Mouse (Mus musculus) cerebellum, postnatal 10 days (tissue): ENCODE measurements at regions not wholly inside any gene's neighbourhood (a gene's known extent, or its start where the extent isn't known, plus 50 kb on each side); places are given as distances from the start of the nearest gene placed in this dataset.

Source experiments
- DNase-seq, 2 experiments: peaks; one replicate each; pipeline ENCODE4 v3.0.0; 2021; ENCODE audit warnings: mixed read lengths in 2 of 2

DNA sequence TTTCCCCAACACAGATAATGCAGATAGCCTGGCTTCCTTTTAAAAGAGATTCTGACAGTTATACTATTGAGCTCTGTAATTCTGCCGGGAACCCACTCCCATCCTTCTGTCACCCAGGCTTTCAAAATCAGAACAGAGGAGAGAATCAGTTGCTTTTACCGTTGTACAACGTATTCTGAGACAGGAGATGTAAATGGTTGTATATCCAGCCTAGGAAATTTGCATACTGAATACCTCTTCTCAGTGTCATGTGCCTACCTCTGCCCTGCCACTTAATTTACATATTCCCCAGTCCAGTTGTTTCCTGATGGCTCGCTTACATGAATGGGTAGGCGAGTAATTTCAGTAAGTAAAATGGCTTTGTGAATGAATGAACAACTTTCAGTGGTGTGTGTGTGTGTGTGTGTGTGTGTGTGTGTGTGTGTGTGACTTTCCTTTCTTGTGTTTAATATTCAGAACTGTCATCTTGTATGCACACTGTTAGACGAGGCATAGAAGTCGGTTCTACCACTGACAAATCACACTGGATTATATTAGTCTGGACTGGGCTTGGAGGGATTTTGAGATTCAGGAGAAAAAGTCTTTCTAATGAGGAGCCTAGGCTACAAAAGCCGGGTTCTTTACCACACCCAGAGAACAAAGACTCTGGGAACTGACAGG lies 282.2 kb upstream of the Cdh6 start:
- DNase-seq = no peak

DNA sequence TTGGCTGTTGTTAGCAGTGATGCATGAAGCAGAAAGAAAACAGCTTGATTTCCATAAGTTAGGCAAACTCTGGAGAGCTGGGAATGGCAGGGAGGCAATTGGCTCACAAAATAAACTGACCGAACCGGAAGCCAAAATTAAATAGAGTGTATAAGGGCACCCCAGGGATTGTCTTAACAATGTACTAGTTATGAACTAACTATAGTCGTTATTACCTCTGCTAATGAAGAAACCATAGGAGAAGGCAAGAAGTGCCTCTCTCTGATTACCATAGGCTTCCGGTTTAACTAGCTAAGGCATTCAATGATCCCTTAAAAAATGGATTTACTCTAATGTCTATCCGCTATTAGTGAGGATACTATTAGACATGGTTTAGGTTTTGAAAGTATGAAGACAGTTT lies 276.9 kb upstream of the Cdh6 start:
- no peak for DNase-seq

DNA sequence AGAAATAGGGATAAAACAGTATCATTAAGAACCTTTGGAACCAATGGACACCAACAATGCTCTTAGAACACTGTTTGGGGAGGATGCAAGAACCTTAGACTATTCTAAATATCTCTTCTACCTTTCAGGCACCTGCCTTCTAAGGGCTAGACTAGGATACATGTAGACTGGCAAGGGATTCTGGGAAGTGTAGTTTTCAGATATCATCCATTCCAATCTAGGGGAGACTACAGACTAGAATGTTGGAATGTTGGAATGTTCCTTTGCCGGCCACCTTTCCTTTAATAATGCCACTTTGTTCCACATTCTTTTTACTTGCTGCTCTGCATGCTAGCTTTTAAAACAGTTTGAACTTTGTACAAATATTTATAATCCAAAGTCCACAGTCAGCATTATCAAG lies 261.1 kb upstream of the Cdh6 start:
- DNase-seq = no peak

DNA sequence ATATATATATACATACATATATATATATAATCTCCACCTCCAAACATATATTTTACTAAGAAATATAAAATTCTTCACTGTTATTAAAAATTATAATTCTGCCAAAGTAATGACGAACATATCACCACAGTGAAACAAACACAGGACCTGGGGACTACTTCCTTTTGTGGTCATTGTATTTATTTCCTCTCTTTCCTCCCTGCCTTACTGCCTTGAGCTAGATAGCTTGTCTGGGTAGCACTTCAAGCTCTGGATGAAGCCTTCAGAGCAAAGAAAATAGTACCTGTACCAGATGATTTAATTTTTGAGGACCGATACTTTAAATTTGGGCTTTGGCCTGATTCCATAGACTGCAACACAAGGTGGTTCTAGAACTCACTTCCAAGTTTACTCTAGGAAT lies 259.5 kb upstream of the Cdh6 start:
- no peak for DNase-seq

DNA sequence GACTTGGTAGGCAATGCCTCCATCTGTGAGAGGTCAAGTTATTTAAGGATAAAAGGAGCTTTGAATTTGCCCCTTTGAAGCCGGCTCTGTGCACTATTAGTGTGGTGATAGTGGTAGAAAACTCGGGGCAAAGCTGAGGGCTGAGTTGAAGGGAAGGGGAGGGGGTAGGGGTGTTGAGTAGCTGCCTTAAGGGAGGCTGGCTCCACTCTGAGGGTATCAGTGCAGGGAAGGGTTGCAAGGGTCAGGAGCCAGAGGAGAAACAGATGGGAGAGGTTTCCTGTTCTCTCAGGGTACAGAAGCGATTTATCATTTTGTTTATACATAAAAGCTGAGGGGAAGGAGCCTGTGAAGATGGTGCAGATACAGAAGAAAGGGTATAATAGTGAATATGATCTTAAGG lies 246.1 kb upstream of the Cdh6 start:
- no peak for DNase-seq

DNA sequence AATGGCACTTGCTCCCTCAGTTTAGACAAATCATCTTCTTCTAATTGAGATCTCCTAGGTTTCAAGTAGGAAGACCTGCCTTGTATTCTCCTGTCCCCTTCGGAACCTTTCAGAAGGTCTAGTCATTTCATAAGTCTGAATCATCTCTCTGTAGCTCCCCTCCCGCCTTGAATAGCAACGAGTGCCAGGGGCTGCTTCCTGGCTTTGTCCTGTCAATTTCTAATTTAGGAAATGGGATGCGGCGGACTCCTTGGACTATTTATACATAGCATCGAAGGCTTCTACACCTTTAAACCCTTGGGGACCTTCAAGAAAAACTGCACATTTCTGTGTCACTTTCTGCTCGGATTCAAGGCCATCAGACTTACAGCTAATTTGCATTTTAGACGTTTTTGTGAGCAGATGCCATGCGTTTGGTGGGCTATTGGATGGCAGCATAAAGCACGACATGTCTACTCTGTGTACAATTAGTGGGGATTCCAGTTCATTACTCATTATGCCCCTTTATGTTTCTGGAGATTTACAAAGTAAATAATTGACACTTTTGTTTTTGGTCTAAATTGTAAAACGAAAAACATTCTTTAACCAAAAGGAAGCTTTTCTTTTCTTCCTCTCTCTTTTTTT lies 236.7 kb upstream of the Cdh6 start:
- DNase-seq = peak; percentile 65 to 69

DNA sequence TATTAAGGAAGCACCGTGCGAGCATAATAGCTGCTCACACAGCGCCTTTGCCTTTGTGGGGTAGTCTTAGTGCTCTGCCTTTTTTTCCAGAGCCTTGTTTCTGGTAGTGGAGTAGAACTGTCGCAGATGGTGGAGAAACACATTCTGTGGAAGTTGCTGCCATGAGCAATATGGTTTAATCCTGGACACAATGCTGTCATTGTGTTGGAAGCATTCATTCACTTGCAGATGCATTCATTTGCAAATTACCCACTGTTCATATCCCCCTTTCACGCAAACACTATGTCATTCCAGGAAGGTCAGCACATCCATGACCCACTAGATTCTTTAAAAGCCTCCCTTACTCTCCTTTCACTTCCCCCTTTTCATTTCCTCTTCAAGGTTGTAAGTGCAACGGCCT lies 219.7 kb upstream of the Cdh6 start:
- DNase-seq = no peak

DNA sequence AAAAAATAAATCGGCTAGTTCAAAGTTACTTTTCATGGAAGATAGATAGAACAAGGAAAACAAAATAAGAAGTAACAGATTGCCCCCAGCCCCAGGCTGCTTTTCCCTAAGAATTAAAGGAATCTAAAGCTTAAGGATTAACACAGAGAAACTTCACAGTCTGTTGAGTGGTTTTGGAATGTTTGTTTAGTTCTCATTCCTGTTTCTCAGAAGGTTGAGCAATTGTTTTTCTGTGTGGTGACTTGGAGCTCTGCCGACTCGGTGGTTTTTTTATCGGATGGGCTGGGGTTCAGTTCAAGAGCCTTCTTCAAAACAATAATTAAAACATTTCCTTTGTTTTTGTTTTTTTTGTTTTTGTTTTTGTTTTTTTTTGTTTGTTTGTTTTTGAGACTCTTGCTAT lies 217.9 kb upstream of the Cdh6 start:
- no peak for DNase-seq

DNA sequence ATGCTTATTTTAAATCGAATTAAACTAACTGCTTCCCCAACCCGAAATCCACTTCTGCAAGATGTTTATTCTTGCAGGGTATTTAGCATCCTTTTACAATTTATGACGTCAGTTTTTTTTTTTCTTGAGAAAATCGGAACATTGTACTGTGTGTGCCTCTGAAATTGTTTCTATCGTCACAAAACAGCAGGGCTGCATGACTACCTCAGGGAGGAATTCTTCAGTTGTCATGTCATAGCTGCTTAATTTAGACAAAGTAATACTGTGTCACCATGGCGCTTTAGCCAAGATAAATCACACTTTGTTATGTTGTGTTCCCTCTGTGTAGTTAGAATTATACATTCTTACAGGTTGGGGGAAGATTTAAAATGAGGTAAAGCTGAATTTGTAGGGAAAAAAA lies 211.3 kb upstream of the Cdh6 start:
- DNase-seq = no peak

DNA sequence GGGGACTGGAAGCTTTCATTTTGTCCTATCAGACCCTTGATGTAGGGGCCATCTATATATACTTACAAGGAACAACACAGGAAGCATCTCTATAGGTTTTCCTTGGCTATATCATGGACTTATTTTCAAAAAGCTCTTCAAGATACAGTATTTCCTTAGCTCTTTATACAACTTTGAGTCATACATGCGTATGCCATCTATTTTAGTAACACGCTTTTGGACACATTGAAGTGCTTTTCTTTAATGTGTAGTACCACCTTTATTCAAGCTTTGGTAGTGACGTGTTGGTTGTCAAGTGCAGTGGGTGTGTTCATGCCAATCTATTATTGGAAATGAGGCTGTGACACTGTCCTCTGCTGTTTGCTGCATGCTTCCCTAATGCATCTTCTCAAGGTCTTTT lies 202.1 kb upstream of the Cdh6 start:
- no peak for DNase-seq

DNA sequence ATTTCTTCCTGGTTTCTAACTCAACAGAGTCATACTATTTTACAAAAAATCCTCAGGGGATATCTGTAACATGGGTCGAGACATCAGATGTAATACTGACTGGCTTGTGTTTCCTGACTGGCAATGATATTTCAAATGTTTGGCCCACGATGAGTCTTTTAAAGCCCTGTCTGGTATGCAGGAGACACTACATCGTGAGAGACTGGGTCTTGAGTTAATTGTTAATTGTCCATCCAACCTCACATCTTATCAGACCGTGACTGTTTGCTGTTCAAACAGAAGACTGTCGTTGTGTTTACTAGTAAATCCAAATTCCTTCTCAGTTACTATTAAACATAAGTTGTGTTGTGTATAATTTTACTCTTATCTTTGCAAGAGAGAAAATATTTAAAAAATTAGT lies 195.3 kb upstream of the Cdh6 start:
- DNase-seq = no peak

DNA sequence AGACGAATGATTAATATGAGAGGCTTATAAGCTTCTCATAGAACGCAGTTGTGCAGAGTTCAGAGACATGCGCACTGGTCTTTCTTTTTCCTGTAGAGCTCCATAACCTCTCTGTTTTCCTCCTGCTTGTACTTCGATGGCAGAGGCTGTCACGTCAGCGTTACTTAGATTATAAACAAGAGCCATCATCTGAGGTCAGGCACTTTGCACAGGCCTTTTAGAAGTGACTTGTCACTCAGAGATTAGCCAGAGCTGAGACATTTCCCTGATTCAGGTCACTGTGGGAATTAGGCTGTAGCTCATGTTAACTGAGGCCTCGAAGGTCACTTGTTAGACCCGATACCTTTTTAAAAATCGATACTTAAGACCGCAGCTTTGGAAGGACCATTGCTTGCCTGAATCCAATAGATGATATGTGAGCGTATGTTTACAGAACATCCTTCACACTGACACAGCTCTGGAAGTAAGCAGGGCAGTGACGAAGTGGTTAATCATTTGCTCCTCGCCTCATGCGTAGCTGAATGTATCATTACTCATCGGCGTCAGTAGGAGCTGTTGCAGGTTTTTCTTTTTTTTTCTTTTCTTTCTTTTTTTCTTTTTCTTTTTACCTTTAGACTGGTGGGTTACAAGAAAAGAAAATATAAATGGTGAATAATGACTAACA lies 193.9 kb upstream of the Cdh6 start:
- no peak for DNase-seq

DNA sequence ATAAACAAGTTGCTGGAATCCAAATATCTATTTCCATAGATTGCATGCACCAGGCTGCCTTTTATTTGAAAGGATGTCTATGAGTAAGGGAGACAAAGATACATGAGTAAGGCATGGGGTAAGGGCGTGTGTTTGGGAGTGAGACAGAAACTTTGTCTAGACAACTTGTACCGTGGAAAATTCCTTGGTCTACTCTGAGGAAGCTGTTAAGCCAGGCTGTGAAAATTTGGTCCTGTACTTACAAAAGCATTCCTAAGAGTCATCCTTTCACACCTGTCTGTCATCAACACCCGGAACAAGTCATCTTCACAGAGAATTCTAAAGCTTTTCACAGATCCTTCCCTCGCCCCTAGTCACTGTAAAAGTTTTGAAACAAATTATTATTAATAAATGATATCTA lies 193.1 kb upstream of the Cdh6 start:
- DNase-seq = no peak

DNA sequence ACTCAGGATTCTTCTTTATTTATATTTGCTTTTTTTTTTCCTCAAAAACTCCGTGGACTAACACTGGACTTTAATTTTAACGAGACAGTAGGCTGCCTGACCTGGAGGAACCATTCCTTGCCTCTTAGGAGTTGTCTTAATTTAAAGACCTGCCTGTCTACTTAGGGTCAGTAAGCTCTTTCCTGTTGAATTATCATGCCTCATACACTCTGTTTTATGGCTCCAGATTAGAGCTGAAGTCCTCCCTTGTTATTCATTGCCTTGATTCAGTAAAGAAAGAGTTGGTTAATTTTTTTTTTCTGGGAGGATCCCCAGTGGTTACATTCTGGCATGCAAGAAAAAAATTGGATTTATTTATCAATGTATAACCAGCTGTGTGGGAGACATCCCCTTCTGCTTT lies 187.3 kb upstream of the Cdh6 start:
- no peak for DNase-seq

DNA sequence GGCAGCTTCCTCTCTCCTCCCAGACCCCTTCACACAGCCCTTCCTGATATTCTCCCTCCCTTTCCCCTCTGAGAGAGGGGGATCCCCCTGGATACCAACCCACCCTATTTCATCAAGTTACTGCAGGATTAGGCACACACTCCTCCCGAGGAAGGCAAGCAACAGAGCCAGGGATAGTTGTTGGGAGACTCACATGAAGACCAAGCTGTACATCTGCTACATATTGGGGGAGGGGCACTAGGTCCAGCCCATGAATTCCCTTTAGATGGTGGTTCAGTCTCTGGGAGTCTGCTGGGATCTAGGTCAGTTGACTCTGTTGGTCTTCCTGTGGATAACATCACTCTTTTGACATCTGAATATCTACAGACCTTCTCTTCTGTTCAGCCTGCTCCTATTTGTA lies 185.6 kb upstream of the Cdh6 start:
- DNase-seq = no peak

DNA sequence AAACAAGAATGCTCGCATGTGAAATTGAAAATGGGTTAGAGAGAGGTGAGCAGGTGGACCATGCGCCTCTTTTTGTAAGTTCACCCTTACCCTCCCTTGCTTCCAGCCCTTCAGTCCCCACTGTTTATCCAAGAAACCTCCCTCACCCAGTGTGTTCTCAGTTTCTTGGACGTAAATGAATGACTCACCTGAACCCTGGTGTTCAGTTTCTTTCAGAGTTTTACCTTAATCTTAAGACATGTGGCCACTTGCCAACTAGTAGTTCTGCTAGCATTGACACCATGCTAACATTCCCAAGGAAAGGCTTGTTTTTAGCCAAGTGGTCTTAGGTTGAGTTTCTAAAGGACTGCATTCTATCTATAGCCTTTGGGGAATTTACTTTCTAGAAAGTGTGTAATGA lies 176.8 kb upstream of the Cdh6 start:
- DNase-seq = no peak

DNA sequence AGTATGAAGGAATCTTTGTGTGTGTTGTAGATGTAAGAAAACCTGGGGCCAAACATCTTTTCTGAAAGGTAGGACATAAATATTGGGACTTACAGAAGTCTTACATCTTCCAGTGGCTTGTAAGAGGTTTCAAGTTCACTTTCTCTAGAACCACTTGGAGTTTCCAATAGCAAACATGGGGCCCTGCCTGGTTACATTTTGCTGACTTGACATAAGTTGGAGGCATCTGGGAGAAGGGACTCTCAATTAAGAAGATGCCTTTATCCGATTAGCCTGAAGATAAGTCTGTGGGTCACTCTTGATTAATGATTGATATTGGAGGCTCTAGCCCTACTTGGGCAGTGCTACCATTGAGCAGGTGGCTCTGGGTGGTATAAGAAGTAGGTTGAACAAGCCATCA lies 162.9 kb upstream of the Cdh6 start:
- DNase-seq = no peak

DNA sequence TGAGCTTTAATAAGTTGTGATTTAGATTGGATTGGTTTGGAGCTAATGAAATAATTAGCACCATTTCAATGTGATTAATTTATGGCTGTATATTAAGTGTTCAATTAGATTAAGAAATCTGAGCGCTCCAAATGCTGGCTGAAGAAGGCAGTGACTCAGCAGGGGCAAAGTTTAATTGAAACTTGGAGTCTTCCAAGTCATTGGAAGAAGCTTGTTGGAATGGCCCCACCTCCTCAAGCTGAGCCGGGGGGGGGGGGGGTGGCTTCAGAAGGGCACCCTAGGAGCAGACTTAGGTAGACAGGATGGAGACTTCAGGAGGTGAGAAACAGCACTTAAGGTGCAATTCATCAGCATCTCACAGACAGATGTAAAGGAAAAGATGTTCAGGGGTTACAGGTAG lies 151.0 kb upstream of the Cdh6 start:
- DNase-seq = no peak

DNA sequence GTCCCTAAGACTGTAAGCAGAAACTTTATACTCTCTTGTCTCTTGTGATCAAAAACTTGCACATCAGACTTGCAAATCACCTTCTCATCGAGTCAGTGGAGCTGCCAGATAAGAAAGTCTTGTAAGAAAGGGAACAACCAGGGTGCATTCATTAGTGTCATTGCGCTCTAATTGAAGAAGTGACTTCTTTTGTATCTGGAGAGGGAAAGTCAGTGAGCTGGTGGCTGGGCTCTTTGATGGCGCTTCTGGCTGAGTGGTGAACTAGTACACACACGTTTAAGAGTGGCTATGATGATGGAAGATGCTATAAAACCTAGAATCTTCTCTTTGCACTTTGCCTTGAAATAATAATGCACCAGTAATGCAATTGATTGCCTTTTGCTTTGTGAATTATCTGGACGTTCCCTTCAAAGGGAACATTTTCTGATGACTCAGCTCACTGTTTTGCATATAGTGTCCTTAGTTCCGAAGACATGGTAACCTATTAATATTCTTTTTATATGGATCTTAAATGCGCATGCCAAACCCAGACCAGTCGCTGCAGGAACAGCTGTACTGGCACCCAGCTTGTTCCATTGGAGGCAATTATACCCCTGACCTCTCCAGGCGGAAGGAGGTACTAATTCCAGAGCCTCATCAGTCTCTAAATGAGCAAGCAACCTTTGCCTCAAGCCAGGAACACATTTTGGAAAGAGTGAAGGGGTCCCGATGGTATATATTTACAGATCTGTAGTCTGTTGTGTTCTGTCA lies 147.3 kb upstream of the Cdh6 start:
- no peak for DNase-seq

DNA sequence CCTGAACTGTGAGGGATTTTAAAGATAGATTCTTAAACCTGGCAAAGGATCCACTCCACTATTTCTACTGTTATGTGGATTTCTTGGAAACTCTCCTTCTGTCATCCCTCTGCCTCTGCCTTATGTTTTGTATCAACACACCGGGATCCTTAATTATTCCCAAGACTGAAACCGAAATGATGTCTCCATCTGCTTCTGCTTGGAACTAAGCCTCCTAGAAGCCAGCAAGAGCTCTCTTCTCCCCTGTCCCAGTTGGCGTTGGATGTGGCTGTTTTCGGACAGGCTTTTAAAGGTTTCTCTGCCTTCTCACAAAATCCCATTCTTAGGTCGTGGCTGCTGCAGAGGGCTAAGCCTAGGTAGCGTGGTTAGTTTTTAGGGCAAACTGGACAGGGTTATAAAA lies 131.1 kb upstream of the Cdh6 start:
- DNase-seq = peak; percentile 57 to 62

DNA sequence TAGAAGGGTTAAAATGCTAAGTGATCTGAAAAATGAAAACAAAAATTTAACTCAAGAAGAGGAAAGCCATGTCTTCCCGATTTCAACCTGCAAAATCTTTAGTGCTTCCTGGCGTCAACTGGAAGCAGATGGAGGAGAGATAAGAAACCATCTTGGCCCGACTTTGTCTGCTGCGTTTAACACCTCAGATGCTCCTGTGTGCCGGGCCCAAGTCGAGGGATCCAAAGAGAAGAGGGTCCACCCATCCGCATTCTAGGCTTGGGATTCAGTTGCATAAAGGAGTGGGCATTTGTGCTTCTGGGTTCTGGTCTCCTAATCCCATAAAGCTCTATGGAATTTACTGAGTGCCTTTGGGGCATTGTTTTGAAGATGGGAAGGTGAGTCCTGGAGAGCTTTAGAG lies 130.0 kb upstream of the Cdh6 start:
- DNase-seq = peak; percentile 63 to 77

DNA sequence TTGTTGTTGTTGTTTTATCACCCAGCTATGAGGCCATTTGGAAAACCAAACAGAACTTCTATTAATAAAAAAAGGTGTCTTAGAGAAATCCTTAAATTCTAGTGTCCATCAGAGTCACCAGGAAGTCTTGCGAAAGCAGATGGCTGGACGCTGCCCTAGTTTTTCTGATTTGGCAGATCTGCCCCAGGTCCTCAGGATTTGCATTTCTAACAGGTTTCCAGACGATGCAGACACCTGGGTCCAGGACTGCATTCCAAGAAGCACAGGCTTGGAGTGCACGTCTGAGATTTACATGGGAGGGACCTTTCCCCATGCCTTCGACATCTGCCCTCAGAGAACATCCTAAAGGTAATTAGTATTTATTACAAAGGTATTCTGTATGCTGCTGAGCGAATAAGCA lies 129.2 kb upstream of the Cdh6 start:
- peak; percentile 83 to 84 for DNase-seq

DNA sequence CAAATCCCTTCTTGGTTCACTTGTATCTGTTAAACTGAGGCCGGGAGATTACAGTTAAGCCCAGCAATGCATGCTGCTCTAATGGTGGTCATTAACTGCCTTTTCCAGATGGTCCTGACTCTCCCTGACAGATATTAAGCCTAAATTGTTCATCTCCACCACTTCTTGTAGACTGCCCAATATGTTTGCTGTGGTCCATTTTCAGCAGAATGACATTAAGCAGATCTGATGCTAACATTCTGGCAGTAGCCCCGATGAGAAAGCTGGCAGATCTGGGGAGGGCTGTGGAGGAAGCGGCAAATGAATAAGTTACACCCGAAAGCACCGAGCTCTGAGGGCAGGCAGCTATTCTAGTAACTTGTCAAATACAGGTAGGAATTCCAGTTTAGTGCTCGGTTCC lies 123.5 kb upstream of the Cdh6 start:
- peak; percentile 53 to 58 for DNase-seq

DNA sequence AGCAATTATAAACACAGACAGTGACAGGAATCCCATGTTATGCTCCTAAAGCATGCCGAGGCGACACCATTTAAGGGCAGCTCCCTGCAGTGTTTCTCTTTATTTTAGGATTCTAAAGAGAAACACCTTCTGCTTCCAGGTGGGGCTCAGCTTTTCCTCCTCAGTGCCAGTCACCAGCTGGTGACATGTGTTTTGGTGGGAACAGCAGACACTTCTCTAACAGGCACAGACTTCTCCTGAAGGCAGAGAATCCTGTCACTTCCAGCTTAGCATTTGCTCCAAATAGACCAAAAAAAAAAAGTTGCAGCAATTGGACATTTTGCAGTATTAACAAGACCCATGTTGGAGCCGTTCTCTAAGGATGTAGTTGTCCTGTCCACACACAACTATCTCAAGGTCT lies 115.6 kb upstream of the Cdh6 start:
- no peak for DNase-seq
